Mouse (Mus musculus) forebrain, embryonic 15.5 days (tissue): ENCODE measurements around the gene Cdh12. TPM values are rescaled to one million over a fixed set of nuclear protein-coding genes. Genes with fewer than 3 reads are reported as not detected.
"Not testable (repeated sequence)": the region's sequence is repeated elsewhere in the genome, so short reads cannot be mapped to it uniquely, and the experiment has no call there.

Experiments used
- ATAC-seq: fragments of 200-750 bp; cut with Nextera tagmentation; replicated peaks from 2 replicates; pipeline ENCODE4 v1.8.0; 2017; ENCODE audit warnings: mild to moderate bottlenecking, moderate TSS enrichment, moderate library complexity
- H3K27ac ChIP-seq: fragments of 300-500 bp; sonication (generic); replicated peaks from 2 replicates; pipeline ENCODE4 v1.5.1; 2015; ENCODE audit warnings: mild to moderate bottlenecking, inconsistent platforms
- H3K27me3 ChIP-seq: fragments of 300-500 bp; sonication (generic); 2 replicates; pipeline ENCODE4 v1.6.1; 2015; ENCODE audit warnings: inconsistent platforms
- H3K36me3 ChIP-seq: fragments of 300-500 bp; sonication (generic); 2 replicates; pipeline ENCODE4 v1.6.1; 2015; ENCODE audit warnings: mild to moderate bottlenecking, inconsistent platforms
- H3K4me1 ChIP-seq: fragments of 300-500 bp; sonication (generic); 2 replicates; pipeline ENCODE4 v1.6.1; 2015; ENCODE audit warnings: inconsistent platforms
- H3K4me2 ChIP-seq: fragments of 300-500 bp; sonication (generic); replicated peaks from 2 replicates; pipeline ENCODE4 v1.6.1; 2015; ENCODE audit warnings: mild to moderate bottlenecking, inconsistent platforms
- H3K4me3 ChIP-seq: fragments of 300-500 bp; sonication (generic); 2 replicates; pipeline ENCODE4 v1.5.1; 2015; ENCODE audit warnings: mild to moderate bottlenecking, inconsistent platforms
- H3K9ac ChIP-seq: fragments of 300-500 bp; sonication (generic); replicated peaks from 2 replicates; pipeline ENCODE4 v1.6.1; 2015; ENCODE audit warnings: mild to moderate bottlenecking, inconsistent platforms
- H3K9me3 ChIP-seq: fragments of 300-500 bp; sonication (generic); 2 replicates; pipeline ENCODE4 v1.6.1; 2016; ENCODE audit warnings: inconsistent platforms
- WGBS: fragments of 180-500 bp; shearing (Covaris S2); methylation state at CpG from one replicate; pipeline ENCODE4 v1.1.7; 2015; ENCODE audit warnings: mixed read lengths; 5-methylcytosine and 5-hydroxymethylcytosine counted together
- polyA plus RNA-seq: library from polyadenylated mRNA; unstranded; fragments of >200 nt; fragmentation: Nextera tagmentation; extraction: Ambion mirVana; gene quantifications from 2 replicates; pipeline ENCODE4 v1.2.1, GENCODE M21; 2015

Cdh12 gene
- 4.1 and 5.6 TPM in 2 replicates for polyA plus RNA-seq

DNA sequence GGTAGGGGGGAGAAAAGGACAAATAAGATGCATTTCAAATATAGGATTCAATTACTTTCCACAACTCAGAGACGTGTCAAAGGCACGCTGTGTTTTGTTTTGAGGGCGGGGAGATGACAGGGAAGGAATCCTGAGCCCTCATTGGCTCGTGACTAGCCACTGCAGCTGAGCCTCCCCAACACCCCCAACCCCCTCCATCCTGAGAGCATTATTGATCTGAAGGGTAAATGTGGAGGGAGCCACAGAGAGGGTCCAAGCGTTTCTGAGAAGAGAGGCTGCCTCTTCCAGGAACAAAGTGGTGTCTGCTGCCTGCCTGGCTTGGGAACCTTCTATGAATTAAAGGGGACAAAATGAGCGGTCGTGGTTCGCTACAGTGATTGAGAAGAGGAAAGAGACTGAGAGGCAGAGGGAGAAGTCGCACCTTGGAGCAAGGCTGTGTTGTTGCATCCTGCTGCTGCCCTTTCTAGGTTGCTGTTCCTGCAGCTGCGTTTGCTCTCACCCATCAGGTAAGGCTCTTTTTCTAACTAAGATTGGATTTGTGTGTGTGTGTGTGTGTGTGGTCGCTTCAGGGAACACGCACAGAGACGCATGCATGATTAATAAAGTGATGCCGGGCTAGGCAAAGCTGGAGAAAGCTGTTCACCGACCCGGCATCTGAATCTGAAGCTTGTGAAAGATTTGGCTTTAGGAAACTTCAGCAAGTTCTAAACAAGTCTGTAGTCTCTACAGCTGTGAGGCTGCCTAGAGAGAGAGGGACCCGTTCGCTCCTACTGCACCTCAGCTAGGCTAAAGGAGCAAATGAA lies at the start of gene Cdh12:
Cdh12 (plus strand) TSS at position 405 of the 803 bp plus-strand sequence.
- Histone ChIP-seq H3K4me2 (peak within 1 kb of the TSS; percentile 66), H3K4me1 (peaks cover 11% of the 10 kb centered on the region; the same call in 1 of the 2 replicates), H3K27ac (no peak within 1 kb of the TSS), H3K4me3 (peak within 1 kb of the TSS; percentile 45), H3K9ac (peak within 1 kb of the TSS; percentile 37), H3K36me3 (no peaks in the 10 kb centered on the region), H3K27me3 (no peaks in the 10 kb centered on the region), H3K9me3 (no peaks in the 10 kb centered on the region)
- peak; percentile 88 for ATAC-seq
- 1% methylated on average over 18 of the region's 18 CpGs for WGBS

DNA sequence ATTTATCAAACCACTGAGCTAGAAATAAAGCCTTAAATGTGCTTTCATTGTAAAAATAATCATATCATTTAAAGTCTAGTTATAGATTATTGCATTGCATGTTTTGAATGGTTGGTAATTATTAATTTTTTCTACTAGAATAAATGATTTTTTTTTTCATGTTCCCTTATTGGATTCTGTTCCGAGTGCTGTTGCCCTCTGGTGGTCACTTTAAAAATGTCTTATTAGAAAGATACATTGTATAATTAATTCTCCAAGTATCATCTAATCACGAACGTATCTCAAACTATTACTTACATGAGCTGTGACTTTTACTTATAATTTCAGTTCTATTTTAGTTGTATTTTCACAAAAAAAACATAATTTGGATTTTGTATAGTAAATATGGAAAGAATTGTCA lies 45.5 kb upstream of the Cdh12 start:
- Histone ChIP-seq H3K27ac (no peak overlapping the region), H3K9me3 (no peaks in the 10 kb centered on the region), H3K4me1 (no peaks in the 10 kb centered on the region), H3K36me3 (no peaks in the 10 kb centered on the region), H3K9ac (no peak overlapping the region), H3K4me2 (no peak overlapping the region), H3K4me3 (no peak overlapping the region), H3K27me3 (no peaks in the 10 kb centered on the region)
- 55% methylated on average over 3 of the region's 3 CpGs for WGBS
- ATAC-seq, result no peak

DNA sequence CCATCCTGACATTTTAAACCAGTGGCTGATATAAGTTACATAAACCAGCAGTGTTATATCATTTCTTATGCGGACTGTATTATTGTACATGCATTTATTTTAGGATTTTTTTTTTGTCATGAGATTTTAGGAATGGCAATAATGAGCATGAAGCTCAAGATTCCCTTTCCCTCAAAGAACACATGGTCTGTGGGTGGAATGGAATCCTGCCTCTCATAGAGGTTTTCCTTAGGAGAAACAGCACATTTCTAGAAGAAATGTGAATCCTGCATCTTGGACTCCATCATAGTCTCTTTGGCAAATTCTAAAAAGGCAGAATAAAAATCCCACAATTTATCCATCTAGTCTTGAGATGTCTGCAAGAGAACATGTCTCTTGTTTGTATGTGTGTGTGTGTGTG lies 35.7 kb upstream of the Cdh12 start:
- WGBS, result 92% methylated on average over 1 of the region's 1 CpGs
- H3K9me3 ChIP-seq, result no peaks in the 10 kb centered on the region
- H3K4me2 ChIP-seq, result no peak overlapping the region
- H3K27ac ChIP-seq, result no peak overlapping the region
- H3K27me3 ChIP-seq, result no peaks in the 10 kb centered on the region
- H3K4me1 ChIP-seq, result no peaks in the 10 kb centered on the region
- no peaks in the 10 kb centered on the region for H3K36me3 ChIP-seq
- no peak for ATAC-seq
- H3K4me3 ChIP-seq, result no peak overlapping the region
- H3K9ac ChIP-seq, result no peak overlapping the region

DNA sequence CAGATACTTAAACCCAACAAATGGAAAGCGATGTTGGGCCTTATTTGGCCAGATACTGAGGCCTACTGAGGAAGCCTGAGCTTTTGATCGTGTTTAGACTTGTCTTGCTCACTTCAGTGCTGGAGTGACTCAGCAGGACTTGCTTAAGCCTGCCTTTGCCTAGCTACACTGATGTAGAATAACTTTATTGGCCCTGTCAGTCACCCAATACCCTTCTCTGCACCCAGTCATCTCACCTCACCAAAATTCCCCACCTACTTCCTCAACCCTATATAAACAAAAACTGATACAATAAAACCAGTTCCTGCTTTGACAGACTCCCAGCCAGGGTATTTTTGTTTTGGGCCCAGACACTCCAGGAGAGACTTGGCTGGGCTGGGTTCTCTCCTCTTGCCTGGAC lies 12.7 kb upstream of the Cdh12 start:
- H3K4me3 ChIP-seq, result no peak overlapping the region
- H3K27ac ChIP-seq, result no peak overlapping the region
- no peak for ATAC-seq
- no peaks in the 10 kb centered on the region for H3K27me3 ChIP-seq
- no peak overlapping the region for H3K9ac ChIP-seq
- H3K9me3 ChIP-seq, result no peaks in the 10 kb centered on the region
- no peaks in the 10 kb centered on the region for H3K4me1 ChIP-seq
- no peaks in the 10 kb centered on the region for H3K36me3 ChIP-seq
- no peak overlapping the region for H3K4me2 ChIP-seq
- 79% methylated on average over 2 of the region's 2 CpGs for WGBS

DNA sequence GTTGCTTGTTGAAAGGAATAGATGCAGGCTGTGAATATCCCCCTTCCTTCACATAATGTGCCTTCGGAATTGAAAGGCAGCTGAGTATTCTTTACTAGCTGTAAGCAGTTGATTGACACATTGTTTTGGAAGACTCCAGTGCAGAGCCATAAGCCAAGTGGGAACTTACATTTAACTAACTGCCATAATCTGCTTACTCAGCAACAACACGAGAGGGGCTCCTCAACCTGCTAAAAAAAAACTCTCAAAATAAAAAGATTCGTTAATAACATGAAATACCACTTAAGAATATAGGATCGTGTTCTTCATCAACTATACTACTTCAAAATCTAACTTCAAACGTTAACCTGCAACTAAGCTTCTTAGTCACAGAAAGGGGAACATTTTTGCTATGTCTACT lies 1.5 kb downstream of the Cdh12 start:
- no peaks in the 10 kb centered on the region for H3K27me3 ChIP-seq
- H3K4me2 ChIP-seq, result no peak overlapping the region
- H3K9me3 ChIP-seq, result no peaks in the 10 kb centered on the region
- WGBS, result 26% methylated on average over 5 of the region's 5 CpGs
- no peak overlapping the region for H3K4me3 ChIP-seq
- no peak overlapping the region for H3K9ac ChIP-seq
- peaks cover 11% of the 10 kb centered on the region; the same call in 1 of the 2 replicates for H3K4me1 ChIP-seq
- no peak overlapping the region for H3K27ac ChIP-seq
- no peaks in the 10 kb centered on the region for H3K36me3 ChIP-seq
- ATAC-seq, result no peak

DNA sequence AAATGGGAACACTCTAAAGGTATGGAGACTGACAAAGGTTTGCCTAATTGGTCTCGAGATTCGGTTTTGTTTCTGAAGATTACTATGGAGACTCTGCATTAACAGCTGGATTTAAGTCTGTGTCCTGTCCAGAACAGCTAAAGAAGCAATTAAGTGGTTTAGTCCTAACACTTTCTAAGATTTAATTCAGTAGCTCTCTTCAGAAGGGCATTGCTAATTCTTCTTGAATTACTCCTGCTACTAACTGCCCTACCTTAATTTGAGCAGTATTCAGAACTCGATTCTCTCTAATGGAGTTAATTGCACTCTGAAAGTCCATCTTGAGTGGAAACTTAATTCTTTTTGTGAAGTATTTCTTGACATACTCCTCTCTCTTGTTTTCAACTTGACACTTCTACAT lies 9.4 kb downstream of the Cdh12 start:
- 5% methylated on average over 3 of the region's 3 CpGs for WGBS
- H3K9me3 ChIP-seq, result no peaks in the 10 kb centered on the region
- ATAC-seq, result no peak
- no peak overlapping the region for H3K4me3 ChIP-seq
- H3K9ac ChIP-seq, result no peak overlapping the region
- no peak overlapping the region for H3K4me2 ChIP-seq
- H3K36me3 ChIP-seq, result no peaks in the 10 kb centered on the region
- H3K4me1 ChIP-seq, result no peaks in the 10 kb centered on the region
- H3K27ac ChIP-seq, result no peak overlapping the region
- H3K27me3 ChIP-seq, result no peaks in the 10 kb centered on the region

DNA sequence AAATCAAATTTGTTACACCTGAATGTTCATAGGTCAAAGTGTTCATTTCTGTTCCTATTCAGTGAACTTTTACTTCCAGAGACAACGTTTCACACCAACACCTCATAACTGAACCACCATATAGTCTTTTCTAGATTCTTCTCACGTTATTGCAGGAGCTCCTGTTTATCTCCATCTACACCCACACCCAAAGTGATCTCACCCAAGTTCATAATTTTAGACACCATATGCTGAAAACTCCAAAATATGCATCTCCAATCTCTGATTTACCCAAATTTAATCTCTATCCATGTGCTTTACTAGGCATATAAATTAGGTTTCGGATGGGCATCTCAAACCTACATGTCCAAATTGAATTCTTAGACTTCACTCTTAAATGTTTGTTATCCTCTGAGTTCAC lies 13.4 kb downstream of the Cdh12 start:
- no peak for ATAC-seq

DNA sequence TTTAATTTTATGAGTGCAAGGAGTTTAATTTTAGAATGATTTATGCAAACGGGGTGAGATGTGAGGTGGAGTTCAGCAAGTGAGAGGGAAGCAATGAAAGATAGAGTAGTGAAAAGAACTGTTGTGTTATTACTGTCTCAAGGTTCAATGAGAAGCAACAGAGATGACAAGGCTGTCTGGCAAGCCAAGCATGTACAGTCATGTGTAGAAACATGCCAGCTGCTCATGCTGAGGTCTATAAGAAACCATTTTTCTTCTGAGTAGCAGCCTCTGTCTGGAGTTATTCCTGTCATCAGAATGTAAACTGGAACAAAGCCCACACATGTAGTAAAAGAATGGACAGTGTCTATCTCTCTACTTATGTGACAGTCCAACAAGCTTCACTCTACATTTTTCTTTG lies 14.5 kb downstream of the Cdh12 start:
- H3K9ac ChIP-seq, result no peak overlapping the region
- WGBS, result 65% methylated on average over 1 of the region's 1 CpGs

More for the DNA sequence above, 13.4 kb downstream of the Cdh12 start:
- Histone ChIP-seq H3K9me3 (no peaks in the 10 kb centered on the region), H3K4me1 (no peaks in the 10 kb centered on the region), H3K27me3 (no peaks in the 10 kb centered on the region), H3K27ac (no peak overlapping the region), H3K4me3 (no peak overlapping the region), H3K9ac (no peak overlapping the region), H3K4me2 (no peak overlapping the region), H3K36me3 (no peaks in the 10 kb centered on the region)
- 88% methylated on average over 3 of the region's 3 CpGs for WGBS

DNA sequence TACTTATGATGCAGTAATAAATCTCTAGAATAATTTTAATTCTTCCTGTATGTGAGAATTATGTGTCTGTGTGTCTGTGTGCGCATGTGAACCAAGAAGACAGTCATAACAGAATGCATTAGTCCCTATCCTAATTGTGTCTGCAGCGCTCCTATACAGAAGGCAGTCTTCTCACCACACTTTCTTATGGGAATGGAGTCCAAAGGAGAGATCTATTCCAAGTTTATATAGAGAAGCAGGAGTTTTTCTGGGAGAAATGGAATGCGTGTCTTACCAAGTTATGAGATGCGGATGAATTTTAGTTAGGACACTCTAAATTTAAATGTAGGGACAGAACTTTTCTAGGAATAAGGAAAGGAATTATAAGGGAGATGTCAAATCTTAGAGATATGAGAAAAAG lies 101.9 kb downstream of the Cdh12 start:
- Histone ChIP-seq H3K27me3 (no peaks in the 10 kb centered on the region), H3K36me3 (no peaks in the 10 kb centered on the region), H3K9ac (no peak overlapping the region), H3K27ac (no peak overlapping the region), H3K4me2 (no peak overlapping the region), H3K9me3 (no peaks in the 10 kb centered on the region), H3K4me1 (no peaks in the 10 kb centered on the region), H3K4me3 (no peak overlapping the region)
- 95% methylated on average over 4 of the region's 4 CpGs for WGBS
- no peak for ATAC-seq

More for the DNA sequence above, 14.5 kb downstream of the Cdh12 start:
- no peaks in the 10 kb centered on the region for H3K27me3 ChIP-seq
- H3K9me3 ChIP-seq, result no peaks in the 10 kb centered on the region
- H3K4me3 ChIP-seq, result no peak overlapping the region
- H3K4me2 ChIP-seq, result no peak overlapping the region
- no peak overlapping the region for H3K27ac ChIP-seq
- ATAC-seq, result no peak
- no peaks in the 10 kb centered on the region for H3K4me1 ChIP-seq
- no peaks in the 10 kb centered on the region for H3K36me3 ChIP-seq

DNA sequence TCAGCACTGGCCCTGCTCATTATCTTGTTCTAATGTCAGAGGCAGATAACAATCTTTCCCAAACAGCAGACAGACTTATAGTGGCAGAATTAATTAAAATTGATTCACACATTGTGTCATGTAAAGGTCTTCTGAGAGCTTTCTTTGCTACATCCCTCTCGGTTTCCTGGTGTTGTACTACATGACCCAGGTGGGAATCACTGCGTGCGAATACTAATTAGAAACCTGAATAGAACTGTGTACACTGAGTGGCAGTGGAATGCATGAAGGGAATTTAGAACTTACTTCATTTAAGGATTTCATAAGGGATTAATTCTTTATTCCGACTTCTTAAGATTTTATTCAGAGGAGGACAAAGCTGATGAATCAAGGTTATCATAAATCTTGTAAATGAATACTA lies 121.9 kb downstream of the Cdh12 start:
- Histone ChIP-seq H3K27me3 (no peaks in the 10 kb centered on the region), H3K36me3 (no peaks in the 10 kb centered on the region), H3K4me2 (no peak overlapping the region), H3K9ac (no peak overlapping the region), H3K4me3 (no peak overlapping the region), H3K27ac (no peak overlapping the region), H3K4me1 (no peaks in the 10 kb centered on the region), H3K9me3 (no peaks in the 10 kb centered on the region)
- ATAC-seq, result no peak
- 56% methylated on average over 4 of the region's 4 CpGs for WGBS

DNA sequence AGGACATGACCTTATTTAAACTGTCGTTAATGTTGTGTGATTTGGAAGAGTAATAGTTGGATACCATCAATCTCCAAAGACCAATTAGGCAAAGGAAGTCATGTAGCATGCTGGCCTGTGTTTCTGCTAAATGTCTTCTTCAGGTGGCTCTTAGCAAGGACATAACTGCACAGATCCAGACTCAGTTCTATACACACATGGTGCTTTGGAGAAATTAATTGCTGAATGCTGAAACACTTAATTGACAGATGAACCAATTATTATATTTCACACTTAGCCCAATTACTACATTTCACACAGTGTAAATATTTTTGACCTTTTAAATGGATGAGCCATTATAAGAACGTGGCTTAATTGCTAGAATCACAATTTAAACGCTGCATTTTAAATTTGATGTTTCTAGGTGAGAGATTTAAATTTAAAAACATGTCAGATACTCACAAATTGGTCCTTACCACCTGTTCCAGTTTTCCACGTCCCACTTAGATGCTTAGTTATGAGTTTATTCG lies 133.6 kb downstream of the Cdh12 start:
- H3K9me3 ChIP-seq, result no peaks in the 10 kb centered on the region
- WGBS, result 47% methylated on average over 5 of the region's 5 CpGs
- no peaks in the 10 kb centered on the region for H3K4me1 ChIP-seq
- ATAC-seq, result peak; percentile 64; the same call in 1 of the 2 replicates
- no peaks in the 10 kb centered on the region for H3K36me3 ChIP-seq
- H3K9ac ChIP-seq, result no peak overlapping the region
- no peaks in the 10 kb centered on the region for H3K27me3 ChIP-seq
- H3K4me3 ChIP-seq, result no peak overlapping the region
- H3K4me2 ChIP-seq, result no peak overlapping the region
- H3K27ac ChIP-seq, result no peak overlapping the region

DNA sequence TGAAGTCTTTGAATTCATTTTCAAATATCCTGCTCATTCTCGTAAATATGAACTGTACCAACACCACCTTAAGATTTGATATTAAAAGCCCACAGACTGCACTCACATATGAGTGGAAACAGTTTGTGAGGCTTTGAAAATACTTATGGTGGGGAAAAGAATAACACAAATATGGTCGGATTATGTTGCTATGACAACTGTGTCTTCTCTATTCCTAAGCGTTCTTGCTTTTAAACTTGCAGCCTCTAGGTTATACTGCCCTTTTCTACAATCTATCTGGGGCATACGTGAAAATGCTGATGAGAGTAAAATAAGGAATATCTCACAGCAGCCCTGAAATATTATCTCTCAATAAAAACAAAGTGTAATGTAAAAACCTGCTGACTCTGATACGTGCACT lies 142.5 kb downstream of the Cdh12 start:
- no peak overlapping the region for H3K4me2 ChIP-seq
- ATAC-seq, result no peak
- H3K9ac ChIP-seq, result no peak overlapping the region
- no peak overlapping the region for H3K27ac ChIP-seq
- no peaks in the 10 kb centered on the region for H3K4me1 ChIP-seq
- WGBS, result 70% methylated on average over 5 of the region's 5 CpGs
- no peaks in the 10 kb centered on the region for H3K27me3 ChIP-seq
- no peaks in the 10 kb centered on the region for H3K36me3 ChIP-seq
- H3K9me3 ChIP-seq, result no peaks in the 10 kb centered on the region
- H3K4me3 ChIP-seq, result no peak overlapping the region

DNA sequence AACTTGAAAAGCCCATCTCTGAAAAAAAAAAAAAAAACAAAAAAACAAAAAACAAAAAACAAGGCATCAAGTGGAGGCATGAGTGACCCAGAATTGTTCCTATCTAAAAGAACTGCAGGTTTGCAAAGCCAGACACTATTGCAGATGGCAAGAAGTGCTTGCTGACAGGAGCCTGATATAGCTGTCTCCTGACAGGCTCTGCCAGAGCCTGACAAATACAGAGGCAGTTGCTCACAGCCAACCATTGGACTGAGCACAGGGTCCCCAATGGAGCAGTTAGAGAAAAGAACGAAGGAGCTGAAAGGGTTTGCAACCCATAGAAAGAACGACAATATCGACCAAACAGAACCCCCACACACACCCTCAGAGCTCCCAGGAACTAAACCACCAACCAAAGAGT lies 156.7 kb downstream of the Cdh12 start:
- H3K27ac ChIP-seq, H3K4me2 ChIP-seq, H3K4me1 ChIP-seq, H3K9ac ChIP-seq, H3K36me3 ChIP-seq, H3K9me3 ChIP-seq, H3K27me3 ChIP-seq, H3K4me3 ChIP-seq, ATAC-seq: not testable (repeated sequence)
- WGBS, result 80% methylated on average over 3 of the region's 3 CpGs
